Mouse (Mus musculus) cerebellum, adult 2 months (tissue): ENCODE results near the gene Adcy1.

ENCODE experiments used
- CTCF ChIP-seq: fragments of 200-500 bp; IDR thresholded peaks from 2 replicates; pipeline ENCODE4 v1.5.1; 2011; ENCODE audit warnings: low read depth, mild to moderate bottlenecking, control low read depth, low read length, moderate library complexity, borderline replicate concordance; ENCODE audit not compliant: insufficient read depth
- POLR2A ChIP-seq: fragments of 200-500 bp; IDR thresholded peaks from 2 replicates; pipeline ENCODE4 v1.6.1; 2011; ENCODE audit warnings: low read length, control low read depth, borderline replicate concordance; ENCODE audit not compliant: insufficient read depth

DNA sequence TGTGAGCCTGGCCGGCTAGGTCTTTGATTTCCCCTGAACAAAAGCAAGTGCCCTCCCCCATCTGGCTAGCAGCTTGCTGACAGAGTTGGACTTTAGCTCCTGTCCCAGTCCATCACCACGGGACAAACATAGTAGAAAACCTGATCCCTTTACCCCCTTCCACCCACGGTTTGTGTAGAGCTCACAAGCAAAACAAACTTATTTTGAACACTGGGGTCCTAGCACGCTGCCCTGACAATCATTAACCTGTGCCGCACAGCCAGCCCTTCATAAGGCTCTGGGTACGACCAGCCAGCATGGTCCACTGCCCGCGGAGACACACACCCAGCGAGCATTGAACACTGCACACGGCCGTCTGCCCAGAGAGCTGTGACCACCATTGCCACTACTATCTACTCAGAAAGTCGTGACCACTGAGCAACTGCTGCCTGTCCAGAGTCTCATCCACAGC lies 134.2 kb downstream of the Adcy1 start, which contains the start of gene Igfbp1:
- no peak for TF ChIP-seq CTCF
- no peak for TF ChIP-seq POLR2A
